Mouse (Mus musculus): ENCODE measurements at regions not wholly inside any gene's neighbourhood (a gene's known extent, or its start where the extent isn't known, plus 50 kb on each side); places are given as distances from the start of the nearest gene placed in this dataset.

GRCm38 (mm10) chr8:116115811-116116372, 388.9 kb upstream of the Dynlrb2 start:
- no peak for DNase-seq

- no peak for DNase-seq
Measured at GRCm38 (mm10) chr8:116114978-116115377, 389.8 kb upstream of the Dynlrb2 start.

GRCm38 (mm10) chr8:116114502-116114901, 390.3 kb upstream of the Dynlrb2 start:
- DNase-seq = no peak

GRCm38 (mm10) chr8:116111168-116111567, 393.6 kb upstream of the Dynlrb2 start:
- DNase-seq = no peak

- no peak for DNase-seq
Measured at GRCm38 (mm10) chr8:116096666-116097065, 389.1 kb upstream of the Maf start.

GRCm38 (mm10) chr8:116083156-116083555, 375.6 kb upstream of the Maf start:
- DNase-seq = no peak

GRCm38 (mm10) chr8:116078849-116079407, 371.3 kb upstream of the Maf start:
- DNase-seq = no peak

GRCm38 (mm10) chr8:116071497-116071896, 363.9 kb upstream of the Maf start:
- no peak for DNase-seq

- no peak for DNase-seq
Measured at GRCm38 (mm10) chr8:116069538-116069937, 361.9 kb upstream of the Maf start.

- DNase-seq = no peak
Measured at GRCm38 (mm10) chr8:116067978-116068375, 360.4 kb upstream of the Maf start.

GRCm38 (mm10) chr8:116067182-116067977, 359.8 kb upstream of the Maf start:
- no peak for DNase-seq

GRCm38 (mm10) chr8:116065871-116066270, 358.3 kb upstream of the Maf start:
- no peak for DNase-seq

- no peak for DNase-seq
Measured at GRCm38 (mm10) chr8:116065327-116065726, 357.7 kb upstream of the Maf start.

- DNase-seq = no peak
Measured at GRCm38 (mm10) chr8:116064562-116064961, 357.0 kb upstream of the Maf start.

- DNase-seq = no peak
Measured at GRCm38 (mm10) chr8:116063541-116063940, 355.9 kb upstream of the Maf start.

GRCm38 (mm10) chr8:116053483-116053882, 345.9 kb upstream of the Maf start:
- DNase-seq = no peak

GRCm38 (mm10) chr8:116053043-116053442, 345.4 kb upstream of the Maf start:
- DNase-seq = no peak

- no peak for DNase-seq
Measured at GRCm38 (mm10) chr8:116048480-116048879, 340.9 kb upstream of the Maf start.

GRCm38 (mm10) chr8:116046859-116047258, 339.3 kb upstream of the Maf start:
- DNase-seq = no peak

- DNase-seq = no peak
Measured at GRCm38 (mm10) chr8:116045526-116045925, 337.9 kb upstream of the Maf start.

GRCm38 (mm10) chr8:116043381-116043780, 335.8 kb upstream of the Maf start:
- no peak for DNase-seq

- no peak for DNase-seq
Measured at GRCm38 (mm10) chr8:116030966-116031365, 323.4 kb upstream of the Maf start.

GRCm38 (mm10) chr8:116025321-116025720, 317.7 kb upstream of the Maf start:
- DNase-seq = no peak

- DNase-seq = no peak
Measured at GRCm38 (mm10) chr8:116024811-116025210, 317.2 kb upstream of the Maf start.
